Mouse (Mus musculus): ENCODE measurements around the gene Agbl3.

Agbl3 gene

GRCm38 (mm10) chr6:34780231-34780942 lies at the start of gene Agbl3:
Gene Agbl3 (plus strand): TSS chr6:34780432.
- DNase-seq = peak; percentile 96

- DNase-seq = no peak
Observed at GRCm38 (mm10) chr6:34731007-34731406, 49.2 kb upstream of the Agbl3 start.

GRCm38 (mm10) chr6:34731529-34731928 lies 48.7 kb upstream of the Agbl3 start:
- no peak for DNase-seq

GRCm38 (mm10) chr6:34734940-34735695 lies 45.1 kb upstream of the Agbl3 start:
- no peak for DNase-seq

- DNase-seq = no peak
Observed at GRCm38 (mm10) chr6:34736934-34737333, 43.3 kb upstream of the Agbl3 start.

- DNase-seq = no peak
Observed at GRCm38 (mm10) chr6:34743946-34744345, 36.3 kb upstream of the Agbl3 start.

GRCm38 (mm10) chr6:34747846-34748245 lies 32.4 kb upstream of the Agbl3 start:
- DNase-seq = no peak

- DNase-seq = no peak
Observed at GRCm38 (mm10) chr6:34748566-34748965, 31.7 kb upstream of the Agbl3 start.

GRCm38 (mm10) chr6:34749526-34749925 lies 30.7 kb upstream of the Agbl3 start:
- DNase-seq = no peak

- DNase-seq = no peak
Observed at GRCm38 (mm10) chr6:34750487-34751120, 29.6 kb upstream of the Agbl3 start.

- DNase-seq = no peak
Observed at GRCm38 (mm10) chr6:34751625-34752024, 28.6 kb upstream of the Agbl3 start.

GRCm38 (mm10) chr6:34754448-34754847 lies 25.8 kb upstream of the Agbl3 start:
- DNase-seq = peak; percentile 23

GRCm38 (mm10) chr6:34758340-34758739 lies 21.9 kb upstream of the Agbl3 start:
- no peak for DNase-seq

GRCm38 (mm10) chr6:34760023-34760422 lies 20.2 kb upstream of the Agbl3 start:
- DNase-seq = peak; percentile 57

GRCm38 (mm10) chr6:34765721-34766120 lies 14.5 kb upstream of the Agbl3 start:
- no peak for DNase-seq

GRCm38 (mm10) chr6:34769984-34770383 lies 10.2 kb upstream of the Agbl3 start:
- no peak for DNase-seq

GRCm38 (mm10) chr6:34770491-34770890 lies 9.7 kb upstream of the Agbl3 start:
- DNase-seq = no peak

GRCm38 (mm10) chr6:34776396-34776795 lies 3.8 kb upstream of the Agbl3 start:
- DNase-seq = no peak

GRCm38 (mm10) chr6:34777094-34777493 lies 3.1 kb upstream of the Agbl3 start:
- DNase-seq = no peak

GRCm38 (mm10) chr6:34777981-34778668 lies 2.1 kb upstream of the Agbl3 start:
- peak; percentile 9 for DNase-seq

GRCm38 (mm10) chr6:34780943-34781289 lies 684 bp downstream of the Agbl3 start:
- no peak for DNase-seq

GRCm38 (mm10) chr6:34782493-34782892 lies 2.3 kb downstream of the Agbl3 start:
- DNase-seq = no peak

GRCm38 (mm10) chr6:34796881-34797280 lies 16.6 kb downstream of the Agbl3 start:
- DNase-seq = no peak
